Mouse (Mus musculus): Measurements from ENCODE around the gene Arf1. TPM values are rescaled to one million over a fixed set of nuclear protein-coding genes. Genes with fewer than 3 reads are reported as not detected.

Gene Arf1
- polyA plus RNA-seq, 1 experiment, result 10.0 TPM

- H3K4me1 ChIP-seq (ENCODE audit: control insufficient read depth), result peaks cover 84% of the 10 kb centered on the region
- peak within 1 kb of the TSS; percentile 77 for H3K4me3 ChIP-seq (replicated peaks)
- peaks cover 42% of the 10 kb centered on the region for H3K36me3 ChIP-seq (ENCODE audit: control insufficient read depth)
- H3K27me3 ChIP-seq (ENCODE audit: control insufficient read depth), result no peaks in the 10 kb centered on the region
- H3K9me3 ChIP-seq (ENCODE audit: control insufficient read depth, low read length), result no peaks in the 10 kb centered on the region
- TF ChIP-seq TAL1 (IDR thresholded peaks at IDR 0.05; ENCODE audit: low read length), result no peak
- peak; percentile 22; the same call in 1 of the 2 replicates for TF ChIP-seq GATA1 (IDR thresholded peaks at IDR 0.05; ENCODE audit: low read length)
Measured at GRCm38 (mm10) chr11:59163255-59164236, 64.5 kb downstream of the Arf1 start, which contains the start of gene Iba57. Gene Iba57, minus strand, starts transcription at chr11:59163739.

GRCm38 (mm10) chr11:59162443-59163254 is 65.4 kb downstream of the Arf1 start:
- Histone ChIP-seq H3K27me3 (ENCODE audit: control insufficient read depth) (no peaks in the 10 kb centered on the region), H3K4me1 (ENCODE audit: control insufficient read depth) (peaks cover 75% of the 10 kb centered on the region), H3K4me3 (replicated peaks) (peak overlapping the region; percentile 77), H3K36me3 (ENCODE audit: control insufficient read depth) (peaks cover 51% of the 10 kb centered on the region), H3K9me3 (ENCODE audit: control insufficient read depth, low read length) (no peaks in the 10 kb centered on the region)
- no peak for TF ChIP-seq TAL1 (IDR thresholded peaks at IDR 0.05; ENCODE audit: low read length)
- no peak for TF ChIP-seq GATA1 (IDR thresholded peaks at IDR 0.05; ENCODE audit: low read length)

Other genes starting within 250 kb of the Arf1 start
- gene Obscn, start 91.9 kb downstream of the Arf1 start, polyA plus RNA-seq (2012), result 0.01 and 0.03 TPM in 2 replicates
- 2.9 and 3.3 TPM in 2 replicates for gene Iba57, start 64.5 kb downstream of the Arf1 start, polyA plus RNA-seq (2012)
- 0.03 TPM in 1 of 2 replicates, not detected in the other for gene Gjc2, start 45.1 kb downstream of the Arf1 start, polyA plus RNA-seq (2012)
- gene Guk1, start 36.1 kb downstream of the Arf1 start, polyA plus RNA-seq (2012), result 1.9 and 3.8 TPM in 2 replicates
- gene Mrpl55, start 25.8 kb downstream of the Arf1 start, polyA plus RNA-seq (2012), result 4.0 and 5.3 TPM in 2 replicates
- 6.9 and 8.6 TPM in 2 replicates for gene 2310033P09Rik, start 19.9 kb downstream of the Arf1 start, polyA plus RNA-seq (2012)
- gene Wnt3a, start 62.5 kb upstream of the Arf1 start, polyA plus RNA-seq (2012), result 0.02 TPM in 1 of 2 replicates, not detected in the other
- gene Wnt9a, start 78.7 kb upstream of the Arf1 start, polyA plus RNA-seq (2012), result not detected in 2 replicates
- 0.06 TPM in 1 of 2 replicates, not detected in the other for gene Prss38, start 147.4 kb upstream of the Arf1 start, polyA plus RNA-seq (2012)
- gene Jmjd4, start 221.8 kb upstream of the Arf1 start, polyA plus RNA-seq (2012), result 0.17 and 0.33 TPM in 2 replicates
- gene Snap47, start 222.9 kb upstream of the Arf1 start, polyA plus RNA-seq (2012), result 0.51 and 0.58 TPM in 2 replicates
- not detected in 2 replicates for gene Zfp867, start 244.2 kb upstream of the Arf1 start, polyA plus RNA-seq (2012)

Data from erythroblast, embryonic 14.5 days (primary cell).